In genomic region chr4:115754101-115754500, GRCm38 (mm10) we compare ENCODE assay signal across 20 mouse cellular contexts. TPM values are rescaled to one million over a fixed set of nuclear protein-coding genes. Genes with fewer than 3 reads are reported as not detected.
"Had no signal": no experiment of that assay in that cellular context is flagged by ENCODE, and none has a peak within 500 bp of the region (broad histone marks: within the 10 kb centered on the region; RNA-seq: fewer than 3 reads in every experiment).

No protein-coding gene starts in this region.

- H3K4me3 ChIP-seq: liver, embryonic 15.5 days; lung, embryonic 15.5 days; megakaryocyte, embryonic 14.5 days; midbrain, embryonic 12.5 days; midbrain, embryonic 15.5 days; neural tube, embryonic 12.5 days; stomach, embryonic 15.5 days had no signal

- H3K4me2 ChIP-seq: liver, embryonic 15.5 days; lung, embryonic 15.5 days; midbrain, embryonic 12.5 days; midbrain, embryonic 15.5 days; neural tube, embryonic 12.5 days; stomach, embryonic 15.5 days had no signal

- H3K27me3 ChIP-seq: liver, embryonic 15.5 days; lung, embryonic 15.5 days; megakaryocyte, embryonic 14.5 days; midbrain, embryonic 12.5 days; midbrain, embryonic 15.5 days; neural tube, embryonic 12.5 days; stomach, embryonic 15.5 days had no signal

- ATAC-seq: liver, postnatal 0 days; lung, postnatal 0 days; midbrain, embryonic 15.5 days had no signal

- H3K27ac ChIP-seq: liver, embryonic 15.5 days; lung, embryonic 15.5 days; macrophage; midbrain, embryonic 12.5 days; midbrain, embryonic 15.5 days; neural tube, embryonic 12.5 days; stomach, embryonic 15.5 days; stomach, postnatal 0 days had no signal

- DNase-seq: liver, postnatal 0 days; lung, adult 2 months; lung, postnatal 14 days; lung, postnatal 36 days; right cerebral cortex, postnatal 14 days; thymus, adult 18-20 months; thymus, postnatal 14 days; thymus, postnatal 36 days had no signal

- H3K9me3 ChIP-seq: liver, embryonic 15.5 days; lung, embryonic 15.5 days; megakaryocyte, embryonic 14.5 days; midbrain, embryonic 12.5 days; midbrain, embryonic 15.5 days; neural tube, embryonic 12.5 days; stomach, embryonic 15.5 days had no signal

- H3K9ac ChIP-seq: liver, embryonic 15.5 days; liver, postnatal 0 days; lung, embryonic 15.5 days; midbrain, embryonic 12.5 days; midbrain, embryonic 15.5 days; neural tube, embryonic 12.5 days; stomach, embryonic 15.5 days had no signal

- H3K4me1 ChIP-seq: liver, embryonic 15.5 days; lung, embryonic 15.5 days; midbrain, embryonic 12.5 days; midbrain, embryonic 15.5 days; neural tube, embryonic 12.5 days; stomach, embryonic 15.5 days had no signal

RNA-seq across cellular contexts. Expression of gene Tex38, which starts 26.7 kb away (rescaled TPM):
- total RNA-seq: megakaryocyte progenitor cell, adult 5-6 weeks; monocyte, adult 5-6 weeks had no signal
- polyA plus RNA-seq: liver, embryonic 15.5 days; macrophage; midbrain, embryonic 12.5 days had no signal
